Mouse (Mus musculus): ENCODE measurements at regions not wholly inside any gene's neighbourhood (a gene's known extent, or its start where the extent isn't known, plus 50 kb on each side); places are given as distances from the start of the nearest gene placed in this dataset.
A peak's percentile ranks its signal among the peaks of the same experiment; 100 is the strongest.

- peak in 1 of 2 experiments; percentile 13 for DNase-seq (ENCODE audit: inconsistent age in 2 of 2, low spot score in 1 of 2)
Measured at GRCm38 (mm10) chr12:42457655-42458054, 971.4 kb upstream of the Lrrn3 start.

GRCm38 (mm10) chr12:42435616-42436015, 949.4 kb upstream of the Lrrn3 start:
- no peak for DNase-seq (ENCODE audit: inconsistent age in 2 of 2, low spot score in 1 of 2)

DNA sequence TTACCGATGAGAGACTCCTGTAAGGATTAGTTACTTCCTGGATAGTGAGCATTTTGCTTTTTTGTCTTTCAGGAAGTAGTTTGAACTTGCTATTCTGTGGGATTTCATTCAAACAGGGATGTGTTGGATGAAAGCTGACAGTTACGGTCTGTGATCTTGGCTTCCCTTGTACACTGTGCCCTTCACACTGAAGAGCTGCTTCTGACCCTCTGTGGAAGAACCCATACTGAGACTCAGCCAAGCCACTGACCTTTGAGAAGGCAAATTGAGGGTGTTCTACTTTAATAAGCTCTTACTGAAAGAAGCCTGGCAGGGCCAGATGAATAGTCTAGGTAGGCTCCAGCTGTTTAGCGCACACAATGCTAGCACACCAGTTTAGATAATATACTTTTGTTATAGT, 941.2 kb upstream of the Lrrn3 start:
- DNase-seq (ENCODE audit: inconsistent age in 2 of 2, low spot score in 1 of 2), result peak in 1 of 2 experiments; percentile 27

All from adrenal gland, adult (tissue).